Mouse (Mus musculus) bone marrow, adult 2 months (tissue): ENCODE data around the gene 6030408B16Rik.

Experiments used
- CTCF ChIP-seq: fragments of 200-500 bp; IDR thresholded peaks from 2 replicates; pipeline ENCODE4 v1.5.1; 2011; ENCODE audit warnings: low read length, control low read depth; ENCODE audit not compliant: control insufficient read depth, insufficient read depth
- POLR2A ChIP-seq: fragments of 200-500 bp; IDR thresholded peaks from 2 replicates; pipeline ENCODE4 v1.6.1; 2011; ENCODE audit warnings: low read depth, mild to moderate bottlenecking, control low read depth, low read length, borderline replicate concordance; ENCODE audit not compliant: control insufficient read depth

DNA sequence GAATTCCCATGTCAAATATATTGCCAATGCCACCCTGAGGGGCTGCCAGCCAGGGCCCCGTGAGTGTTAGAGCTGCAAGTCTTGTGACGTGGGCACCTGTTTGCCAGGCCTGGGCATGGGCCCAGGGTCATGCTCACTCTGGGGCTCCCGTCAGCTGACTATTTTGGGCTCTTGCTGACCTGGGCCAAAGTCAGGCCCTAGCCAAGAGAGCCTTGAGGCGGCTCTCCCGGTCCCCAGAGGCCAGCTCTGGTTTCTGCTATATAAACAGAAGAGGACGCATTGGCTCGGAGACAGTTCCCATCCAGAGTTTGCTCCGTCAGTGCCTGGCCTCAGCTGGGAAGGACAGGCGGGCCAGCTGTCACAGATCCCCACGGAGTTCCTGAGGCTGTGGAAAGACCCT lies 32.6 kb upstream of the 6030408B16Rik start:
- TF ChIP-seq POLR2A (no peak), CTCF (no peak)
